Mouse (Mus musculus): ENCODE results near the gene Rplp1.

DNA sequence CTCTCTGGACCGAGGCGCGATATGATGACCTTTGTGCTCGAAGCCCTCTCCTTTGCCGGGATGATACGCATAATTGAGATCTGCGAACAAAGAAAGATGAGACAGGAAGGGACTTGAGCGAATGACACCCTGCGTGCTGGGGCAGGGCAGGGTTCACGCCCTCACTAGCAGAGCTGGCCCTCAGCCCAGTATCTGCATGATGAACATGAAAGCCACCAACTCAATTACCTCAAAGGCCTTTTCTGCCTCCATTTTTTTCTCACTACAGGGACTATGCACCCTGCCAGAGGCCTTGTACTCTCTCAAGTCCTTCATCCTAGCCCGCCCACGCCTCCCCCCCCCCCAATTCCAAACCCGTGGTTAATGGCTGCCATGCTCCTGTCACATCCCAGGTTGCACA lies 29.4 kb downstream of the Rplp1 start:
- TF ChIP-seq CTCF (IDR thresholded peaks at IDR 0.05; ENCODE audit: low read depth) (no peak), EP300 (IDR thresholded peaks at IDR 0.05; ENCODE audit: low read depth) (no peak)

All from heart, postnatal 0 days (tissue).